Mouse (Mus musculus) cerebellum, adult 2 months (tissue): ENCODE measurements around the gene Klrb1a.
"Not testable (repeated sequence)": the region's sequence is repeated elsewhere in the genome, so short reads cannot be mapped to it uniquely, and the experiment has no call there.

Experiments
- CTCF ChIP-seq: fragments of 200-500 bp; IDR thresholded peaks from 2 replicates; pipeline ENCODE4 v1.5.1; 2011; ENCODE audit warnings: low read depth, mild to moderate bottlenecking, control low read depth, low read length, moderate library complexity, borderline replicate concordance; ENCODE audit not compliant: insufficient read depth
- POLR2A ChIP-seq: fragments of 200-500 bp; IDR thresholded peaks from 2 replicates; pipeline ENCODE4 v1.6.1; 2011; ENCODE audit warnings: low read length, control low read depth, borderline replicate concordance; ENCODE audit not compliant: insufficient read depth

GRCm38 (mm10) chr6:128645708-128646107 lies 22.4 kb upstream of the Klrb1a start:
- not testable (repeated sequence) for TF ChIP-seq POLR2A, CTCF
